Mouse (Mus musculus) hindbrain, embryonic 16.5 days (tissue): Measurements from ENCODE around the gene Elane. TPM values are rescaled to one million over a fixed set of nuclear protein-coding genes. Genes with fewer than 3 reads are reported as not detected.

ENCODE experiments used
- ATAC-seq: fragments of 200-750 bp; cut with Nextera tagmentation; 2 replicates; pipeline ENCODE4 v1.8.0; 2017; ENCODE audit warnings: moderate TSS enrichment, moderate library complexity
- H3K27ac ChIP-seq: fragments of 300-500 bp; sonication (generic); 2 replicates; pipeline ENCODE4 v1.5.1; 2014; ENCODE audit warnings: low read depth, mild to moderate bottlenecking, control low read depth, low read length, moderate library complexity
- H3K27me3 ChIP-seq: fragments of 300-500 bp; sonication (generic); replicated peaks from 2 replicates; pipeline ENCODE4 v1.6.1; 2014; ENCODE audit warnings: low read length; ENCODE audit not compliant: control insufficient read depth, insufficient read depth
- H3K36me3 ChIP-seq: fragments of 300-500 bp; sonication (generic); 2 replicates; pipeline ENCODE4 v1.6.1; 2014; ENCODE audit warnings: mild to moderate bottlenecking, low read length, moderate library complexity, mixed read lengths; ENCODE audit not compliant: control insufficient read depth, insufficient read depth
- H3K4me1 ChIP-seq: fragments of 300-500 bp; sonication (generic); 2 replicates; pipeline ENCODE4 v1.6.1; 2014; ENCODE audit warnings: low read depth, low read length; ENCODE audit not compliant: control insufficient read depth, insufficient read depth
- H3K4me2 ChIP-seq: fragments of 300-500 bp; sonication (generic); 2 replicates; pipeline ENCODE4 v1.6.1; 2014; ENCODE audit warnings: mild to moderate bottlenecking, low read length, control low read depth, moderate library complexity
- H3K4me3 ChIP-seq: fragments of 300-500 bp; sonication (generic); 2 replicates; pipeline ENCODE4 v1.5.1; 2014; ENCODE audit warnings: mild to moderate bottlenecking, low read length, control low read depth, moderate library complexity
- H3K9ac ChIP-seq: fragments of 300-500 bp; sonication (generic); 2 replicates; pipeline ENCODE4 v1.6.1; 2014; ENCODE audit warnings: low read depth, mild to moderate bottlenecking, control low read depth, low read length, moderate library complexity
- H3K9me3 ChIP-seq: fragments of 300-500 bp; sonication (generic); 2 replicates; pipeline ENCODE4 v1.6.1; 2014; ENCODE audit warnings: mild to moderate bottlenecking, low read length, moderate library complexity; ENCODE audit not compliant: control insufficient read depth
- WGBS: fragments of 180-500 bp; shearing (Covaris S2); extraction: QIAGEN DNeasy Blood & Tissue Kit; methylation state at CpG from one replicate; pipeline ENCODE4 v1.1.7; 2014; 5-methylcytosine and 5-hydroxymethylcytosine counted together
- polyA plus RNA-seq: library from polyadenylated mRNA; unstranded; fragments of >200 nt; fragmentation: Nextera tagmentation; extraction: Ambion mirVana; gene quantifications from 2 replicates; pipeline ENCODE4 v1.2.1, GENCODE M21; 2015

Elane gene
- polyA plus RNA-seq, 1 experiment from 2014 or later = 0.26 TPM

- 10% methylated on average over 29 of the region's 29 CpGs for WGBS
- no peak for ATAC-seq
- Histone ChIP-seq H3K36me3 (no peaks in the 10 kb centered on the region), H3K27me3 (peaks cover 31% of the 10 kb centered on the region), H3K4me3 (no peak overlapping the region), H3K9ac (no peak overlapping the region), H3K9me3 (no peaks in the 10 kb centered on the region), H3K27ac (no peak overlapping the region), H3K4me2 (peak overlapping the region; percentile 18), H3K4me1 (peaks cover 39% of the 10 kb centered on the region)
These were observed 39.1 kb downstream of the Elane start for GRCm38 (mm10) chr10:79924998-79925784.

DNA sequence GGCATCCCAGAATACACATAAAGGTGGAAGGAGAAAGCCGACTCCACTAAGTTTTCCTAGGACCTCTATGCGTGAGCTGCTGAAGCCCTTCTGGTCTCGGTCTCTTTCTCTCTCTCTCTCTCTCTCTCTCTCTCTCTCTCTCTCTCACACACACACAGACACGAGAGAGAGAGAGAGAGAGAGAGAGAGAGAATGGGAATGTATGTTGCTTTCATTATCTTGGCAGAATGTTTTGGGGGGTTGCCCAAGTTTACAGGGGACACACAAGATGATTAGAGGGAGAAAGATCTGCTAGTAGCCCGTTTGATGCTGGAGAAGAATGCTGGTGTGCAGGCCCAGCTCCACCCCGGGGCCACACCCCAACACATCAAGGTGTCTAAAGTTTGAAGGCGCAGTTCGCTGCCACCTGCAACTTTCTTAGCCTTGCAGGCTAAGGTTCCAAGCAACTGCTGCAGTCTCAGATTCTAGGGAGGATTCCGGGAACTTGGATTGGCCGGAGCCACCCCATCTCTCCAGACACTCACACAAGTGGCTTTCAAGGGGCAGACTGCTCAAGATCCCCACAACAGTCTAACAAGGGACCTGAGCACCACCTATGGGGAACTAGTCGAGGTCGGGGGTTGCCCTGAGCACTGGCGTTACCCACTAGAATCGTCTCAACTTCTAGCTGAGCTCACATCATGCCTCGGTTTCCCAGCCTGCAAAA, 39.9 kb downstream of the Elane start:
- Histone ChIP-seq H3K9me3 (no peaks in the 10 kb centered on the region), H3K4me3 (peak overlapping the region; percentile 71), H3K4me2 (peak overlapping the region; percentile 98), H3K4me1 (peaks cover 39% of the 10 kb centered on the region), H3K9ac (peak overlapping the region; percentile 80), H3K36me3 (no peaks in the 10 kb centered on the region), H3K27ac (peak overlapping the region; percentile 84; the same call in 1 of the 2 replicates), H3K27me3 (peaks cover 23% of the 10 kb centered on the region)
- WGBS = 9% methylated on average over 15 of the region's 15 CpGs
- 0 out of 2 replicates have a peak, but pooled peaks have one; percentile 0 for ATAC-seq

- H3K4me1 ChIP-seq = peaks cover 33% of the 10 kb centered on the region
- ATAC-seq = peak; percentile 79
- peaks cover 18% of the 10 kb centered on the region for H3K27me3 ChIP-seq
- peak within 1 kb of the TSS; percentile 80 for H3K9ac ChIP-seq
- H3K36me3 ChIP-seq = 0 out of 2 replicates have a peak, but pooled peaks cover 4% of the 10 kb centered on the region
- H3K4me3 ChIP-seq = peak within 1 kb of the TSS; percentile 71
- peak within 1 kb of the TSS; percentile 84 for H3K27ac ChIP-seq
- no peaks in the 10 kb centered on the region for H3K9me3 ChIP-seq
- under 1% methylated on average over 63 of the region's 63 CpGs for WGBS
- peak within 1 kb of the TSS; percentile 98 for H3K4me2 ChIP-seq
These were observed 40.7 kb downstream of the Elane start, which contains the start of gene Arid3a for GRCm38 (mm10) chr10:79926491-79927323. Gene Arid3a, plus strand, starts transcription at chr10:79927043.

GRCm38 (mm10) chr10:79927324-79928029, 41.4 kb downstream of the Elane start:
- peak; percentile 15 for ATAC-seq
- H3K4me3 ChIP-seq = peak overlapping the region; percentile 71
- peaks cover 10% of the 10 kb centered on the region for H3K27me3 ChIP-seq
- H3K9me3 ChIP-seq = no peaks in the 10 kb centered on the region
- H3K9ac ChIP-seq = peak overlapping the region; percentile 80
- peak overlapping the region; percentile 84 for H3K27ac ChIP-seq
- 0 out of 2 replicates have a peak, but pooled peaks cover 4% of the 10 kb centered on the region for H3K36me3 ChIP-seq
- WGBS = under 1% methylated on average over 54 of the region's 54 CpGs
- H3K4me1 ChIP-seq = peaks cover 36% of the 10 kb centered on the region
- peak overlapping the region; percentile 98 for H3K4me2 ChIP-seq

DNA sequence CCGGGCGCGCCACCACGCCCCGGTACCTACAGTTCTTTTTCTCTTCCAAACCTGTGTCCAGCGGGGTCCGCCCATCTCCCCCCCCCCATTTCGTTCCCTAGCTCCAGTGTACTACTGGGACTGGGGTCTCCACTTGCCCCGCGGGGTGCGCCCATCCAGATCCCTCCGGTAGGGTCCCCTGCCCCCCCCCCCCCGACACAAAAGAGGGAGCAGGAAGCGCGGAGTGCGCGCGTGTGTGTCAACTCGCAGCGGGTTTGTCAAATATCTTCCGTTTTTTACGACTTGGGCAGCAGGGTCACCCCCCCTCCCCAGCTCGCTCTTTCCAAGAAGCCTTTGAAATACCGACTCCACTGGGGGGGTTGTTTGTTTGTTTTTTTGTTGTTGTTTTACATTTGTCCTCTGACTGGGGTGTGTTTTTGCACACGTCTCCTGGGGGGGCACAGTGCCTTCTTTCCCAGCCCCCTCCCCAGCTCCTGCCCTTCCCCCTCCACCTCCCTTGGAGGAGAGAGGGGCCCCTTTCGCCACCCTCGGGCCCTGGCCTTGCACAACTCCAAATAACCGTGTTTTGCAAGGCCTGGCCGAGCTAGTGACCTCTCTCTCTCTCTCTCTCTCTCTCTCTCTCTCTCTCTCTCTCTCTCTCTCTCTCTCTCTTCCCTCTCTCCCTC, 42.1 kb downstream of the Elane start:
- 0 out of 2 replicates have a peak, but pooled peaks cover 4% of the 10 kb centered on the region for H3K36me3 ChIP-seq
- no peaks in the 10 kb centered on the region for H3K9me3 ChIP-seq
- no peak for ATAC-seq
- H3K9ac ChIP-seq = peak overlapping the region; percentile 80
- H3K4me1 ChIP-seq = peaks cover 42% of the 10 kb centered on the region
- H3K27ac ChIP-seq = peak overlapping the region; percentile 84
- peak overlapping the region; percentile 98 for H3K4me2 ChIP-seq
- H3K27me3 ChIP-seq = peaks cover 3% of the 10 kb centered on the region
- 2% methylated on average over 25 of the region's 29 CpGs for WGBS
- H3K4me3 ChIP-seq = peak overlapping the region; percentile 71

- Histone ChIP-seq H3K27me3 (no peaks in the 10 kb centered on the region), H3K4me3 (peak overlapping the region; percentile 71), H3K27ac (peak overlapping the region; percentile 84), H3K4me1 (peaks cover 51% of the 10 kb centered on the region), H3K4me2 (peak overlapping the region; percentile 98), H3K9ac (peak overlapping the region; percentile 62), H3K36me3 (0 out of 2 replicates have a peak, but pooled peaks cover 4% of the 10 kb centered on the region), H3K9me3 (no peaks in the 10 kb centered on the region)
- 26% methylated on average over 9 of the region's 9 CpGs for WGBS
- no peak for ATAC-seq
These were observed 43.1 kb downstream of the Elane start for GRCm38 (mm10) chr10:79928907-79929701.

DNA sequence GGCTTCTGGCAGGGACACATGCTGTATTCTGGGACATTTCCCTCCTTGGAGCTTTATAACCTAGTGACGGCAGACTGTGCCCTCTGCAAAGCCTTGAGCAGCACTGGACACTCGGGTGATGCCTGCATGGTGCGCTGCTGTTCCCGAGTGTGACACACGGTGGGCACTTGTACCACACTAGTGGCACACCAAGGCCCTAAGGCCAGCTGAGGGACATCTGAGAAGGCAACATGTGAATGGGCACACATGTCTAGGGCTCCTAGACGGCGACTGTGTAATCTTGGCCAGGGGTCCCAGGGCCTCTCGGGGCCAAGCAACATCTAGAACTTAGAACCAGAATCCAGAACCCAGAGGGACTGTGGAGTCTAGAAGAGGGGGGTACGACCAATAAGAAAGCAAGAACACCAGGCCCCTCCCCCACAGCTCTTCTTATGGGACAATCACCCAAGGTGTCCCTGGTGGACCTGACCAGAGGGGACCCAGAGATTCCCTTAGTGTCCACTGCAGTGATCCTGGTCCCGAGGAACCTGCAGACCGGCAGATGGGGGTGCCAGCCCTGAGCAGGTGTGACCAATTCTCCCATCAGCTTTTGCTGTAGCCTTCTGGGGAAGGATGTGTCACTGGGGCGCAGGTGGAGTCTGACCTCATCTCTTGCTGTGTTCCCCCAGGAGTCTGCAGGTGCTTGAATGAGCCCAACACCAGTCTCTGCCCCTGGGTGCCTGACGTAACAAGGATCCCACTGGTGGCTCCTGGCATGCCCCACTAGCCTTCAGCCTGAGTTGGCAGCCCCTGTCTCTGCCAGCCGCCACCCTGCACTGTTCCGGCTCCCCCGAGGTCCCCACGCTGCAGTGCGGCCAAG, 44.1 kb downstream of the Elane start:
- ATAC-seq = no peak
- no peaks in the 10 kb centered on the region for H3K9me3 ChIP-seq
- H3K27ac ChIP-seq = no peak overlapping the region
- H3K4me1 ChIP-seq = peaks cover 54% of the 10 kb centered on the region
- H3K4me3 ChIP-seq = no peak overlapping the region
- 0 out of 2 replicates have a peak, but pooled peaks cover 4% of the 10 kb centered on the region for H3K36me3 ChIP-seq
- 70% methylated on average over 18 of the region's 18 CpGs for WGBS
- H3K4me2 ChIP-seq = no peak overlapping the region
- no peaks in the 10 kb centered on the region for H3K27me3 ChIP-seq
- no peak overlapping the region for H3K9ac ChIP-seq
